Mouse (Mus musculus): Measurements from ENCODE around the gene Raph1.

The Raph1 gene

GRCm38 (mm10) chr1:60565931-60566630 lies 823 bp downstream of the Raph1 start:
- intact Hi-C loops (cut with DNase I), result no loop called here

GRCm38 (mm10) chr1:60565270-60565920 lies 1.5 kb downstream of the Raph1 start:
- intact Hi-C loops (cut with DNase I), result no loop called here

- intact Hi-C loops (cut with DNase I), result no loop called here
These were observed 2.2 kb downstream of the Raph1 start for GRCm38 (mm10) chr1:60564691-60565090.

DNA sequence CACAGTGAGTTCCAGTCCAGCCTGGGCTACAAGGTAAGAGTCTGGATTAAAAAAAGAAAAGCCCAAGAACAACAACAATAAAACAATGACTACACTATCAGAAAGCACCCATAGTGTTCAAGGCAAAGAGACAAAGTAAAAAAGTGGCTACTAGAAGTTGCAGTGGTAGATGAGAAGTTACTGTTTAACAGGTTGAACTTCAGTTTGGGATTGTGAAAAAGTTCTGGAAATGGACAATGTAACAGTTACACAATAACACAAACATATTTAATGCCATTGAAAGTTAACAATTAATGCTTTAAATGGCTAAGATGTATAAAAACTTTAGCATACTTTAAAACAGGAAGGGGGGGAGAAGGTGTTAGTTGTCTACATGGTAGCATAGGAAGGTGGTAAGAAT lies 3.9 kb downstream of the Raph1 start:
- intact Hi-C loops (cut with DNase I), result no loop called here

- intact Hi-C loops (cut with DNase I), result no loop called here
These were observed 23.2 kb downstream of the Raph1 start for GRCm38 (mm10) chr1:60543681-60544080.

DNA sequence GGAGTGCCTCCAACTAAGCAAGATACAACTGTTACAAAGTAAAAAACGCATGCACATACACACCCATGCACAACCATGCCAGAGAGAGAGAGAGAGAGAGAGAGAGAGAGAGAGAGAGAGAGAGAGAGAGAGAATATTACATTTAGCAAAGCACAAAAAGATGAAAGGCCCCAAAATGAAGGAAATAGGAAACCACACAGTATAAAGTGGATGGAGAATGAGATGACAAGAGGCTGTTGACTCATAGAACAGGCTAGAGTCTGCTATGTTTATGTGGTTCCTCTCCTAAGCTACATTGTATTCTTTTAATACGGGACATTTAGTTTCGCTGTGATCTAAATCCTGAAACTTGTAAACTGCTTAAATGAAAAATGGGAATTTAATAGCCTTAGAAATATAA lies 27.6 kb downstream of the Raph1 start:
- intact Hi-C loops (cut with DNase I), result no loop called here

DNA sequence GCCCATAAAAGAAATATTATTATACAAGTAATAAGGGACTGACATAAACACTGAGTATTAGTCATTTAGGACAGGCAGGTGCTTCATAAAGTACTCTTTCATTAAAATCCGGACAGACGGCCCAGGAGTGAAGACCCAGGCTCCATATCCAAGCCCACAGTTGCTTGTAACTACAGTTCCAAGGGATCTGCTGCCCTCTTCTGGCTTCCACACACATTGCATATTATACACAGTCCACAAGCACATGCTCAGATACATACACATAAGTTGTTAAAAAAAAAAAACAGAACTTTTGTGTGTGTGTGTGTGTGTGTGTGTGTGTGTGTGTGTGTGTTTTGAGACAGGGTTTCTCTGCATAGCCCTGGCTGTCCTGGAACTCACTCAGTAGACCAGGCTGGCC lies 32.0 kb downstream of the Raph1 start:
- intact Hi-C loops (cut with DNase I), result loop anchor here (5.0 kb wide), 1 partner anchor 327 kb away; no protein-coding TSS in a partner anchor

- intact Hi-C loops (cut with DNase I), result loop anchor here (5.0 kb wide), 1 partner anchor 332 kb away; no protein-coding TSS in a partner anchor
These were observed 36.3 kb downstream of the Raph1 start for GRCm38 (mm10) chr1:60530636-60531035.

DNA sequence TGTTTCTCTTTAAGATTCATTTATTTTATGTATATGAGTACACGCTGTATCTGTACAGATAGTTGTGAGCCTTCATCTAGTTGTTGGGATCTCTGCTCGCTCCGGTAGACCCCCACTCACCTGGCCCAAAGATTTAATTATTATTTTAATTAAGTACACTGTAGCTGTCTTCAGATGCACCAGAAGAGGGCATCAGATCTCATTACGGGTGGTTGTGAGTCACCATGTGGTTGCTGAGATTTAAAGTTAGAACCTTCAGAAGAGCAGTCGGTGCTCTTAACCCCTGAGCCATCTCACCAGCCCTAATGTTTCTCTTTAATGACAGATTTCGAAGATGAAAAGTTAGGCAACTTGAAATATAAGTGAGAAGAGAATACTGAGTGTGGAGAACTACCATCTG lies 36.8 kb downstream of the Raph1 start:
- intact Hi-C loops (cut with DNase I), result loop anchor here (5.0 kb wide), 1 partner anchor 332 kb away; no protein-coding TSS in a partner anchor

GRCm38 (mm10) chr1:60510584-60510983 lies 56.3 kb downstream of the Raph1 start:
- intact Hi-C loops (cut with DNase I), result no loop called here

DNA sequence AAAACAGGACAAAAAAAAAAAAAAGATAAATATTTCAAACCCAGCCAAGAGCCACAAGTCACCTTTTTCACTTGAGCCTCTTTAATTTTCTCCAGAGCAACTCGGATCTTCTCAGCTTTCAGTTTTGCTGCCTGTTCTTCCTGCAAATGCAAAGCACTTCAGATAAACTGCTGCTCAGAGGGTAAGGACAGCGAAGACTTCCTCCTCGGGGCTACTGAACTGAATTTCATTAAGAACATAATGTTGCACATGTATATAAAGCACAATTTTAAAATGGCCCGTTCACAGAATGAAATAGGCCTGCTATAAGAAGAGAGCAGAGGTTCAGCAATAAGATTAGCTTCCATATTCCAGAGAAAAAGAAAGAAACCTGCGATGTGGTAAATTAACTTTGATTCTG lies 63.4 kb downstream of the Raph1 start:
- intact Hi-C loops (cut with DNase I), result no loop called here

GRCm38 (mm10) chr1:60493421-60493820 lies 73.5 kb downstream of the Raph1 start:
- intact Hi-C loops (cut with DNase I), result no loop called here

- intact Hi-C loops (cut with DNase I), result no loop called here
These were observed 74.5 kb downstream of the Raph1 start for GRCm38 (mm10) chr1:60492404-60492803.

DNA sequence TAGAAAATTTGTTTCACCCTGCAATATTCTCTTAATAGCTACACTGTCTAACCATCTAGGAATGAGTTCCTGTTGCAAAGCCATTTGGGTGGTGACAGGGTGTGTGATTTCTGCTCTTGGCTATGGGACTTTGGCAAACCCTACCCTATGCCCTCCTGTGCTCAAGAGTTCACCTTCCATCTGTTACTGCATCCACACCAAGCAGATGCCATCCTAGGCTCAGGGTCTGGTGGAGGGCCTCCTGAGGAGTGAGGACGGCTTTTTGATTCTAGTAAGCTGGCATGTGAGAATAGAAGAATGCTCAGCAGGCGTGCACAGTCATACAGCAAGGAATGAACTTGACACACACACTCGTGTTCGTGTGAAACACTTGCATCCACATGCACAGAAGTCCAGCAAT lies 76.4 kb downstream of the Raph1 start:
- intact Hi-C loops (cut with DNase I), result no loop called here

GRCm38 (mm10) chr1:60489660-60490059 lies 77.2 kb downstream of the Raph1 start:
- intact Hi-C loops (cut with DNase I), result no loop called here

GRCm38 (mm10) chr1:60488635-60489034 lies 78.3 kb downstream of the Raph1 start:
- intact Hi-C loops (cut with DNase I), result no loop called here

GRCm38 (mm10) chr1:60485649-60486048 lies 81.3 kb downstream of the Raph1 start:
- intact Hi-C loops (cut with DNase I), result no loop called here

DNA sequence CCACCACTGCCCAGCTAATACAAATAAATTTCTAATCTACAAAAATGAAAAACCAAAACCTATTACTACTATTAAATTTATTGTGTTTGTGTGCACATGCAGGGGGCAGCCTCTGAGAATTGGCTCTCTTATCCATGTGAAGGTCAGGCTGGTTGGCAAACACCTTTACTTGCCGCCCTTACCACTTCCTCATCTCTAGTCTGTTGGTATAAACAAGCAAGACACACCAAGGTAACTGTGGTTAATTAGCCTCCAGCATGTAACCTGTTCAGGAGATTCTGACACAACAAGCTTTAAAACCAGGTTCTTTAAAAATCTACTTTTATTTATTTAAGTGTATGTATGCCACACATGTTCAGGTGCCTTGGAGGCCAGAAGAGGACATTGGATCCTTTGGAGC lies 84.0 kb downstream of the Raph1 start:
- intact Hi-C loops (cut with DNase I), result no loop called here

DNA sequence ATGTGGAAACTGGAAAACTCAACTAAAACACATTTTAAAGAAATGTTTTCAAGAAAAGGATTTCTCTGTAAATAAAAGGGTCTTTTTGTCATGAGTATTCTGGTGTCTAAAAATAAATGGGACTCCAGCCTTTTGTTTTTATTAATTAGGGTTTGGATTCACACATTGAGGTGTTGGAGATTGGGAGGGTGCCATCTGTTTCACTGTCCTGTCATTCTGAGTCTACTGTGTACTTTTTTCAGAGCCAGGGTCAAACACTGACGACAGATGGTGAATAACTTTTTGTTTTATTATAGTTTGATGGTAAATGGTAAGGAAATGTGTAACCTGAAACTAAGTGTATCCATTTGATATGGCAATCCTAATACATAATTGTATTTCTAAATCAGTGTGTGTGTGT lies 85.3 kb downstream of the Raph1 start:
- intact Hi-C loops (cut with DNase I), result no loop called here

- intact Hi-C loops (cut with DNase I), result no loop called here
These were observed 96.4 kb downstream of the Raph1 start for GRCm38 (mm10) chr1:60470541-60470940.

DNA sequence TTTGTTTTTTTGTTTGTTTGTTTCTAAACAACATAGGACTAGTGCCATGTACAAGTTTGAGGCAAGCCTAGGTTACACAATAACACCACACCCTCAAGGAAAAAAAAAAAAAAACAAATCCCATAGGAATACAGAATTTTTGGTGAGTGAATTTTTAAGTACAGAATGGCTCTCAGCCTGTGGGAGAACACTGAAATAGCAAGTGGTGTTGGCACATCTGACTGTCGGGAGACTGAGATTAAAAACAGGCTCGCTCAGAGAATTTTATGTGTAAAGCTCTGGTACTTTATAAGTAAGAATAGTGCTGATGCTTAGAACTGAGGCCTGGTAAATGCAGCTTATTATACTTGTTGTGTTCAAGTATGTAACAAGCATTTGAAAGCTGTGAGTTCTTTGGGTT lies 97.4 kb downstream of the Raph1 start:
- intact Hi-C loops (cut with DNase I), result no loop called here

GRCm38 (mm10) chr1:60460623-60461022 lies 106.3 kb downstream of the Raph1 start:
- intact Hi-C loops (cut with DNase I), result no loop called here

- intact Hi-C loops (cut with DNase I), result no loop called here
These were observed 117.0 kb downstream of the Raph1 start for GRCm38 (mm10) chr1:60449896-60450295.

Measured in adrenal gland (tissue).